Mouse (Mus musculus) neural tube, embryonic 13.5 days (tissue): ENCODE results near the gene H2-Ke6. TPM values are rescaled to one million over a fixed set of nuclear protein-coding genes. Genes with fewer than 3 reads are reported as not detected.

ENCODE experiments used
- ATAC-seq: fragments of 200-750 bp; cut with Nextera tagmentation; 2 replicates; pipeline ENCODE4 v1.8.0; 2017; ENCODE audit warnings: low read depth, mild to moderate bottlenecking, moderate TSS enrichment, moderate library complexity
- H3K27ac ChIP-seq: fragments of 300-500 bp; sonication (generic); replicated peaks from 2 replicates; pipeline ENCODE4 v1.5.1; 2015; ENCODE audit warnings: moderate library complexity, mild to moderate bottlenecking, inconsistent platforms
- H3K27me3 ChIP-seq: fragments of 300-500 bp; sonication (generic); 2 replicates; pipeline ENCODE4 v1.6.1; 2015; ENCODE audit warnings: mild to moderate bottlenecking, inconsistent platforms
- H3K36me3 ChIP-seq: fragments of 300-500 bp; sonication (generic); 2 replicates; pipeline ENCODE4 v1.6.1; 2015; ENCODE audit warnings: mild to moderate bottlenecking, inconsistent platforms
- H3K4me1 ChIP-seq: fragments of 300-500 bp; sonication (generic); replicated peaks from 2 replicates; pipeline ENCODE4 v1.6.1; 2015; ENCODE audit warnings: inconsistent platforms
- H3K4me2 ChIP-seq: fragments of 300-500 bp; sonication (generic); 2 replicates; pipeline ENCODE4 v1.6.1; 2015; ENCODE audit warnings: inconsistent platforms, mild to moderate bottlenecking, moderate library complexity
- H3K4me3 ChIP-seq: fragments of 300-500 bp; sonication (generic); 2 replicates; pipeline ENCODE4 v1.5.1; 2015; ENCODE audit warnings: mild to moderate bottlenecking, inconsistent platforms
- H3K9ac ChIP-seq: fragments of 300-500 bp; sonication (generic); 2 replicates; pipeline ENCODE4 v1.6.1; 2015; ENCODE audit warnings: moderate library complexity, mild to moderate bottlenecking, inconsistent platforms
- H3K9me3 ChIP-seq: fragments of 300-500 bp; sonication (generic); 2 replicates; pipeline ENCODE4 v1.6.1; 2016; ENCODE audit warnings: inconsistent platforms
- WGBS: fragments of 180-500 bp; shearing (Covaris S2); methylation state at CpG from one replicate; pipeline ENCODE4 v1.1.7; 2015; 5-methylcytosine and 5-hydroxymethylcytosine counted together
- polyA plus RNA-seq: library from polyadenylated mRNA; unstranded; fragments of >200 nt; fragmentation: Nextera tagmentation; extraction: Ambion mirVana; gene quantifications from 2 replicates; pipeline ENCODE4 v1.2.1, GENCODE M21; 2015

H2-Ke6 gene
- polyA plus RNA-seq, result 61.7 and 65.0 TPM in 2 replicates

DNA sequence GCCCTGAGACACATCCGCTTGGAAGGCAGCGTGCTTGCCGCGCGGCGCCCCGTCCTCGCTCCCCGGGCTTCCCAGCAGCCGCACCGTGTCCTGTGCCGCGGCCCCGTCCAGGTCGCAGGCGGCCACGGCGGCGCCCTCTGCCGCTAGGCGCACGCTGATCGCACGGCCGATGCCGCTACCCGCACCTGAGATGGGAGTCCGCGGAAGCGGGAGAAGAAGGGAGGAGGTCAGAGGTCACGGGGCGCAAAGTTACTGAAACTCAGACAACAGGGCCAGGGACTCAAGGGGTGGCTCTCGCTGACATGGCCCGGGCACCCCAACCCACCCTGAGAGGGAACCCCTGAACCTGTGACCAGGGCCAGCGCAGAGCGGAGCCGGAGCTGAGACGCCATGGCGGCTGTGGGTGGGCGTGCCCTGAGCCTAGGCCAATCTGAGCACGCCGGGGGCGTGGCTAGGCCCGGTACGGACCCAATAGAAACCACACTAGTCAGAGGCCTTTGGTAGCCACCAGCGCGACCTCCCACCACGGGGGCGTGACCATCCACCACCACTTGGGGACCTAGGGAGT is at the start of gene H2-Ke6:
TSS of gene H2-Ke6 (minus strand) at position 405 of the 568 bp plus-strand sequence.
- Histone ChIP-seq H3K36me3 (peaks cover 26% of the 10 kb centered on the region), H3K4me2 (peak within 1 kb of the TSS; percentile 100), H3K4me3 (peak within 1 kb of the TSS; percentile 87), H3K9me3 (no peaks in the 10 kb centered on the region), H3K27me3 (no peaks in the 10 kb centered on the region), H3K9ac (peak within 1 kb of the TSS; percentile 96), H3K4me1 (peaks cover 78% of the 10 kb centered on the region), H3K27ac (peak within 1 kb of the TSS; percentile 99)
- under 1% methylated on average over 49 of the region's 49 CpGs for WGBS
- peak; percentile 69 for ATAC-seq

GRCm38 (mm10) chr17:34077549-34077948 is 49.7 kb upstream of the H2-Ke6 start:
- WGBS, result 2% methylated on average over 9 of the region's 9 CpGs

GRCm38 (mm10) chr17:34075271-34075670 is 47.4 kb upstream of the H2-Ke6 start:
- 47% methylated on average over 7 of the region's 7 CpGs for WGBS
- no peak overlapping the region for H3K27ac ChIP-seq
- ATAC-seq, result no peak
- H3K27me3 ChIP-seq, result peaks cover 17% of the 10 kb centered on the region
- no peak overlapping the region for H3K4me3 ChIP-seq
- no peaks in the 10 kb centered on the region for H3K36me3 ChIP-seq
- no peaks in the 10 kb centered on the region for H3K4me1 ChIP-seq
- H3K4me2 ChIP-seq, result no peak overlapping the region
- H3K9me3 ChIP-seq, result no peaks in the 10 kb centered on the region
- no peak overlapping the region for H3K9ac ChIP-seq

More at GRCm38 (mm10) chr17:34077549-34077948, 49.7 kb upstream of the H2-Ke6 start:
- H3K4me1 ChIP-seq, result no peaks in the 10 kb centered on the region
- H3K4me2 ChIP-seq, result no peak overlapping the region
- H3K36me3 ChIP-seq, result no peaks in the 10 kb centered on the region
- H3K27me3 ChIP-seq, result peaks cover 17% of the 10 kb centered on the region
- no peak overlapping the region for H3K9ac ChIP-seq
- no peak for ATAC-seq
- no peak overlapping the region for H3K27ac ChIP-seq
- no peaks in the 10 kb centered on the region for H3K9me3 ChIP-seq
- no peak overlapping the region for H3K4me3 ChIP-seq

- H3K9me3 ChIP-seq, result no peaks in the 10 kb centered on the region
- 71% methylated on average over 5 of the region's 5 CpGs for WGBS
- no peaks in the 10 kb centered on the region for H3K36me3 ChIP-seq
- no peak overlapping the region for H3K9ac ChIP-seq
- H3K27me3 ChIP-seq, result peaks cover 14% of the 10 kb centered on the region
- no peaks in the 10 kb centered on the region for H3K4me1 ChIP-seq
- H3K4me2 ChIP-seq, result no peak overlapping the region
- no peak overlapping the region for H3K4me3 ChIP-seq
- H3K27ac ChIP-seq, result no peak overlapping the region
- ATAC-seq, result no peak
These were observed 44.2 kb upstream of the H2-Ke6 start for GRCm38 (mm10) chr17:34072091-34072490.

GRCm38 (mm10) chr17:34068864-34069263 is 41.0 kb upstream of the H2-Ke6 start:
- H3K4me2 ChIP-seq, result no peak overlapping the region
- H3K27me3 ChIP-seq, result no peaks in the 10 kb centered on the region
- no peaks in the 10 kb centered on the region for H3K9me3 ChIP-seq
- 53% methylated on average over 3 of the region's 3 CpGs for WGBS
- no peak overlapping the region for H3K4me3 ChIP-seq
- H3K9ac ChIP-seq, result no peak overlapping the region
- H3K4me1 ChIP-seq, result no peaks in the 10 kb centered on the region
- ATAC-seq, result no peak
- H3K36me3 ChIP-seq, result peaks cover 10% of the 10 kb centered on the region; the same call in 1 of the 2 replicates
- no peak overlapping the region for H3K27ac ChIP-seq

DNA sequence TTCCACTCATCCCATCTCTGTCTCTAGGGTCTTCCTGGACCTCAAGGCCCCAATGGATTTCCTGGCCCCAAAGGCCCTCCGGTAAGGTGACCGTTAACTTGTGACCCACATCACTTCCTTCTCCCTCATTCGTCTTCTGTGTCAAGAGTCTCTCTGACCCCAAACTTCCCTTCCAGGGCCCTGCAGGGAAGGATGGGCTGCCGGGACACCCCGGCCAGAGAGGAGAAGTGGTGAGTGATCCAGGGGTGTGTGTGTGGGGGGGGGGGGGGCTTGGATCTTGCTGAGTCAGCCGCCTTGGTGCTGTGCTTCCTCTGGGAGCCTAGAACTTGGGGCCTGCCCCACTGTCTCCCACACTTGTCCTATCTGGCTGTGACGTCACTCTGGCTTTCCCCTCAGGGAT is 29.4 kb upstream of the H2-Ke6 start:
- Histone ChIP-seq H3K9me3 (no peaks in the 10 kb centered on the region), H3K9ac (no peak overlapping the region), H3K4me3 (no peak overlapping the region), H3K36me3 (peaks cover 27% of the 10 kb centered on the region; the same call in 1 of the 2 replicates), H3K4me2 (no peak overlapping the region), H3K27me3 (no peaks in the 10 kb centered on the region), H3K27ac (no peak overlapping the region), H3K4me1 (no peaks in the 10 kb centered on the region)
- ATAC-seq, result no peak
- WGBS, result 82% methylated on average over 7 of the region's 7 CpGs

- 94% methylated on average over 5 of the region's 5 CpGs for WGBS
- Histone ChIP-seq H3K4me3 (no peak overlapping the region), H3K9me3 (no peaks in the 10 kb centered on the region; the same call in 1 of the 2 replicates), H3K9ac (no peak overlapping the region), H3K27ac (no peak overlapping the region), H3K27me3 (no peaks in the 10 kb centered on the region), H3K36me3 (peaks cover 13% of the 10 kb centered on the region), H3K4me2 (no peak overlapping the region), H3K4me1 (no peaks in the 10 kb centered on the region)
- no peak for ATAC-seq
These were observed 19.7 kb upstream of the H2-Ke6 start for GRCm38 (mm10) chr17:34047404-34048050.

DNA sequence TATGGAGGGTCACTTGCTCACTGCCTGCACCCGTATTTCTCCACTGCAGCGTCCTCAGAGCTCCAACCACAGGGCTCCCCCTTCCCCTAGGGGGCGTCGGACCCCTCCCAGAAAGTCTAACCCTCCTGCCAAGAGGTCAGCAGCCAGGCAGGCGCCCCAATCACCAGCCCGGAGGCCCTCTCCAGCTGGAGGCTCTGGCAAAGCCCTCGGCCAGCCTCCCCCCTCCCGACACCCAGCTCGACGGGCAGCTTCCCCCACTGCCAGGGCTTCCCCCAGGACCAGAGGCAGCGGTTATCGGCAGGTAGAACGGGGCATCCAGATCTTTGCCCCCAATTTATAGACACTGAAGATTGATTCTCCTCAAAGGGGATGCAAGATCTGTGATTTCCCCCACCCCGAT is 18.1 kb upstream of the H2-Ke6 start:
- ATAC-seq, result no peak
- peaks cover 9% of the 10 kb centered on the region; the same call in 1 of the 2 replicates for H3K4me1 ChIP-seq
- WGBS, result 79% methylated on average over 14 of the region's 14 CpGs
- no peak overlapping the region for H3K27ac ChIP-seq
- no peak overlapping the region for H3K4me3 ChIP-seq
- peaks cover 11% of the 10 kb centered on the region for H3K36me3 ChIP-seq
- no peak overlapping the region for H3K9ac ChIP-seq
- H3K9me3 ChIP-seq, result no peaks in the 10 kb centered on the region; the same call in 1 of the 2 replicates
- no peaks in the 10 kb centered on the region for H3K27me3 ChIP-seq
- no peak overlapping the region for H3K4me2 ChIP-seq

GRCm38 (mm10) chr17:34039562-34040450 is 11.9 kb upstream of the H2-Ke6 start:
- H3K27ac ChIP-seq, result no peak overlapping the region
- ATAC-seq, result peak; percentile 8; the same call in 1 of the 2 replicates
- peaks cover 43% of the 10 kb centered on the region for H3K4me1 ChIP-seq
- H3K27me3 ChIP-seq, result no peaks in the 10 kb centered on the region
- WGBS, result 22% methylated on average over 17 of the region's 17 CpGs
- peaks cover 34% of the 10 kb centered on the region for H3K36me3 ChIP-seq
- peak overlapping the region; percentile 67 for H3K9ac ChIP-seq
- H3K4me3 ChIP-seq, result peak overlapping the region; percentile 28
- peak overlapping the region; percentile 62 for H3K4me2 ChIP-seq
- H3K9me3 ChIP-seq, result no peaks in the 10 kb centered on the region

- H3K27ac ChIP-seq, result 0 out of 2 replicates have a peak within 1 kb of the TSS, but pooled peaks have one; percentile 18
- no peaks in the 10 kb centered on the region for H3K9me3 ChIP-seq
- H3K4me3 ChIP-seq, result peak within 1 kb of the TSS; percentile 28
- peak within 1 kb of the TSS; percentile 67 for H3K9ac ChIP-seq
- 4% methylated on average over 28 of the region's 28 CpGs for WGBS
- ATAC-seq, result peak; percentile 75
- H3K36me3 ChIP-seq, result peaks cover 42% of the 10 kb centered on the region
- H3K4me2 ChIP-seq, result peak within 1 kb of the TSS; percentile 62
- no peaks in the 10 kb centered on the region for H3K27me3 ChIP-seq
- peaks cover 46% of the 10 kb centered on the region for H3K4me1 ChIP-seq
These were observed 11.2 kb upstream of the H2-Ke6 start, which contains the start of gene Col11a2 for GRCm38 (mm10) chr17:34038878-34039561. Gene Col11a2 (plus strand): TSS chr17:34039437.

GRCm38 (mm10) chr17:34038440-34038839 is 10.6 kb upstream of the H2-Ke6 start:
- H3K9me3 ChIP-seq, result no peaks in the 10 kb centered on the region
- peak overlapping the region; percentile 28 for H3K4me3 ChIP-seq
- H3K4me2 ChIP-seq, result peak overlapping the region; percentile 62
- H3K9ac ChIP-seq, result peak overlapping the region; percentile 67
- 0 out of 2 replicates have a peak overlapping the region, but pooled peaks have one; percentile 18 for H3K27ac ChIP-seq
- WGBS, result 10% methylated on average over 17 of the region's 21 CpGs
- H3K4me1 ChIP-seq, result peaks cover 52% of the 10 kb centered on the region
- peaks cover 47% of the 10 kb centered on the region for H3K36me3 ChIP-seq
- ATAC-seq, result peak; percentile 40
- H3K27me3 ChIP-seq, result no peaks in the 10 kb centered on the region
